Mouse (Mus musculus): ENCODE measurements around the gene Itsn1. TPM values are rescaled to one million over a fixed set of nuclear protein-coding genes. Genes with fewer than 3 reads are reported as not detected.

Itsn1 gene
- polyA plus RNA-seq, 1 experiment from 2014 or later, result 32.5 TPM

GRCm38 (mm10) chr16:91784298-91784697 lies 55.2 kb downstream of the Itsn1 start:
- WGBS, result 81% methylated on average over 6 of the region's 6 CpGs
- ATAC-seq (ENCODE audit: insufficient number of reproducible peaks, low FRiP score, low TSS enrichment, low read depth), result no peak

DNA sequence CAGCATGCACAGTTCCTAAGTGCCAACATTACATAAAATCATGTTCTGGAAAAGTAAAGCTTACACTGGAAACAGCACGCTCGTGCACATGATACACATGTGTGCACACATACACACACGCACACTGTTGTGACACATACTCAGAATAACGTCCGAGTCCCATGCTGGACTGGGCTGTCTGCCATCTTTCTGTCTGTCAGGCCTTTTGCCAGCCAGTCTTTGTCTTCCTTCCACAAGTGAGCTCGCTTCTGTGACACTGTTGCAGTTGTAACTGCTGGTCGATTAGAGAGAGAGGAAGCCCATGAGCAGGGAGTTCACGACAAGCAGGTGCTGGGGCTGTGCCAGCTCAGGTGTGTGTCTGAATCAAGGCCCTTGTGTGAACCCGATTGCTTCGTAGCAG lies 57.3 kb downstream of the Itsn1 start:
- Histone ChIP-seq H3K27me3 (ENCODE audit: control insufficient read depth, insufficient read depth, low read length) (no peaks in the 10 kb centered on the region), H3K4me1 (ENCODE audit: control insufficient read depth, insufficient read depth, low read length) (no peaks in the 10 kb centered on the region), H3K4me3 (ENCODE audit: low read depth, low read length) (no peak overlapping the region), H3K36me3 (ENCODE audit: control insufficient read depth, insufficient read depth, low read length) (peaks cover 2% of the 10 kb centered on the region; the same call in 1 of the 2 replicates), H3K9me3 (ENCODE audit: control insufficient read depth, low read length) (no peaks in the 10 kb centered on the region), H3K27ac (replicated peaks; ENCODE audit: low read depth, low read length) (no peak overlapping the region), H3K9ac (ENCODE audit: low read length) (no peak overlapping the region), H3K4me2 (ENCODE audit: low read depth, severe bottlenecking) (no peak overlapping the region)
- DNase-seq (ENCODE audit: low spot score) (no peak), ATAC-seq (ENCODE audit: insufficient number of reproducible peaks, low FRiP score, low TSS enrichment, low read depth) (no peak)
- WGBS, result 92% methylated on average over 10 of the region's 10 CpGs

More at GRCm38 (mm10) chr16:91784298-91784697, 55.2 kb downstream of the Itsn1 start:
- no peak for DNase-seq (ENCODE audit: low spot score)
- Histone ChIP-seq H3K4me1 (ENCODE audit: control insufficient read depth, insufficient read depth, low read length) (no peaks in the 10 kb centered on the region), H3K36me3 (ENCODE audit: control insufficient read depth, insufficient read depth, low read length) (peaks cover 2% of the 10 kb centered on the region; the same call in 1 of the 2 replicates), H3K9ac (ENCODE audit: low read length) (no peak overlapping the region), H3K27me3 (ENCODE audit: control insufficient read depth, insufficient read depth, low read length) (no peaks in the 10 kb centered on the region), H3K4me3 (ENCODE audit: low read depth, low read length) (no peak overlapping the region), H3K4me2 (ENCODE audit: low read depth, severe bottlenecking) (no peak overlapping the region), H3K27ac (replicated peaks; ENCODE audit: low read depth, low read length) (no peak overlapping the region), H3K9me3 (ENCODE audit: control insufficient read depth, low read length) (no peaks in the 10 kb centered on the region)

DNA sequence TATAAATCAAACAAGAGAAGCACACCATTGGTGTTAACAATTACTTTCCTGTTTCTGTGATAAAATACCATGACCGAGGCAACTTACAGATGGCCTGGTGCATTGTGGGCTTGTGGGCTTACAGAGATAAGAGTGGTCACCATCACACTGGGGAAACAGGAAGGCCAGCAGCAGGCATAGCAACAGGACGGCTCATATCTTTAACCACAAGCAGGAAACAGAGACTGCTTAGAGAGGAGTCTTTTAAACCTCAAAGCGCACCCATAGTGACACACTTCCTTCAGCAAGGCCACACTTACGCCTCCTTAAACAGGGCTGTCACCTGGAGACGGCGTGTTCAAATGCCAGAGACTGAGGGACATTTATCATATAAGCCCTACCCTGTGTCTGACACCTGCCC lies 60.6 kb downstream of the Itsn1 start:
- H3K36me3 ChIP-seq (ENCODE audit: control insufficient read depth, insufficient read depth, low read length), result peaks cover 2% of the 10 kb centered on the region; the same call in 1 of the 2 replicates
- 81% methylated on average over 6 of the region's 6 CpGs for WGBS
- no peak overlapping the region for H3K27ac ChIP-seq (replicated peaks; ENCODE audit: low read depth, low read length)
- no peak overlapping the region for H3K9ac ChIP-seq (ENCODE audit: low read length)
- no peaks in the 10 kb centered on the region for H3K9me3 ChIP-seq (ENCODE audit: control insufficient read depth, low read length)
- no peaks in the 10 kb centered on the region for H3K4me1 ChIP-seq (ENCODE audit: control insufficient read depth, insufficient read depth, low read length)
- no peak overlapping the region for H3K4me2 ChIP-seq (ENCODE audit: low read depth, severe bottlenecking)
- ATAC-seq (ENCODE audit: insufficient number of reproducible peaks, low FRiP score, low TSS enrichment, low read depth) (no peak), DNase-seq (ENCODE audit: low spot score) (no peak)
- H3K27me3 ChIP-seq (ENCODE audit: control insufficient read depth, insufficient read depth, low read length), result no peaks in the 10 kb centered on the region
- no peak overlapping the region for H3K4me3 ChIP-seq (ENCODE audit: low read depth, low read length)

DNA sequence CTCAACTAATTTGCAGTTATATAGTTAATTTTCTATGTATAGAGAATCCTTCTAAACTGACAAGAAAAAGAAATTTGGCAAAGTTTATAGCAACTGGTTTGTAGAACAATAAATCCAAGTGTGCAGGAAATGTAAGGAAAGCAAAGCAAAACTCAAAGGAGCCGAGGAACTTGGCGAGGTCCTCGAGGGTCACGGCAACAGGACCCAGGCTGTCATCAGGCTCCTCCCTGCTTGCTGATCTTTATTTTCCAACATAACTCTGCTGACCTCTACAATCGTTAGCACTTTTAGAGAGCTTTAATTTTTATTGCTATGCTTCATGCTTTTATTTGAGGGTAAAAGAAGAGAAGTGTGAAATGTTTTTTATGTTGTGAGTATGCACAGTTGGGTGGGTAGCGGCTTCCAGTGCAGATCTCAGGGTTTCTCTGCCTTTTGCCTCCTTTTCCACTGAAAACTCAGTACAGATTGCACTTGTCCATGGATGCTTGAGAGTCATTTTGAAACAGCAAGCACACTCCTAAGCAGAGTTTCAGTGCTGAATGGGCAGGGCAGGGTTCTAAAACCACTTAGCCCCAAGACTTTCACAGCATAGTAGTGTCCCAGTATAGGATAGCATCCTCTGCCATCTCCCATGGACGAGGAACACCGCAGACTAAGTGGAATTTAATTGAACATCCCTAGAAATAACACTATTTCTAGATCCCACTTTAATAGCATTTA lies 63.6 kb downstream of the Itsn1 start:
- Histone ChIP-seq H3K4me1 (ENCODE audit: control insufficient read depth, insufficient read depth, low read length) (no peaks in the 10 kb centered on the region), H3K27me3 (ENCODE audit: control insufficient read depth, insufficient read depth, low read length) (no peaks in the 10 kb centered on the region), H3K9ac (ENCODE audit: low read length) (no peak overlapping the region), H3K36me3 (ENCODE audit: control insufficient read depth, insufficient read depth, low read length) (no peaks in the 10 kb centered on the region; the same call in 1 of the 2 replicates), H3K27ac (replicated peaks; ENCODE audit: low read depth, low read length) (no peak overlapping the region), H3K4me3 (ENCODE audit: low read depth, low read length) (no peak overlapping the region), H3K9me3 (ENCODE audit: control insufficient read depth, low read length) (no peaks in the 10 kb centered on the region), H3K4me2 (ENCODE audit: low read depth, severe bottlenecking) (no peak overlapping the region)
- WGBS, result 71% methylated on average over 8 of the region's 8 CpGs
- DNase-seq (ENCODE audit: low spot score), result no peak
- ATAC-seq (ENCODE audit: insufficient number of reproducible peaks, low FRiP score, low TSS enrichment, low read depth), result no peak

GRCm38 (mm10) chr16:91793507-91794278 lies 64.6 kb downstream of the Itsn1 start:
- ATAC-seq (ENCODE audit: insufficient number of reproducible peaks, low FRiP score, low TSS enrichment, low read depth) (no peak), DNase-seq (ENCODE audit: low spot score) (no peak)
- H3K36me3 ChIP-seq (ENCODE audit: control insufficient read depth, insufficient read depth, low read length), result no peaks in the 10 kb centered on the region; the same call in 1 of the 2 replicates
- H3K27ac ChIP-seq (replicated peaks; ENCODE audit: low read depth, low read length), result no peak overlapping the region
- H3K4me2 ChIP-seq (ENCODE audit: low read depth, severe bottlenecking), result no peak overlapping the region
- H3K9me3 ChIP-seq (ENCODE audit: control insufficient read depth, low read length), result no peaks in the 10 kb centered on the region
- no peaks in the 10 kb centered on the region for H3K4me1 ChIP-seq (ENCODE audit: control insufficient read depth, insufficient read depth, low read length)
- H3K27me3 ChIP-seq (ENCODE audit: control insufficient read depth, insufficient read depth, low read length), result no peaks in the 10 kb centered on the region
- H3K9ac ChIP-seq (ENCODE audit: low read length), result no peak overlapping the region
- H3K4me3 ChIP-seq (ENCODE audit: low read depth, low read length), result no peak overlapping the region
- 93% methylated on average over 13 of the region's 13 CpGs for WGBS

- DNase-seq (ENCODE audit: low spot score), result no peak
- H3K9me3 ChIP-seq (ENCODE audit: control insufficient read depth, low read length), result no peaks in the 10 kb centered on the region
- no peak overlapping the region for H3K27ac ChIP-seq (replicated peaks; ENCODE audit: low read depth, low read length)
- no peak for ATAC-seq (ENCODE audit: insufficient number of reproducible peaks, low FRiP score, low TSS enrichment, low read depth)
- H3K9ac ChIP-seq (ENCODE audit: low read length), result no peak overlapping the region
- H3K27me3 ChIP-seq (ENCODE audit: control insufficient read depth, insufficient read depth, low read length), result no peaks in the 10 kb centered on the region
- no peaks in the 10 kb centered on the region; the same call in 1 of the 2 replicates for H3K36me3 ChIP-seq (ENCODE audit: control insufficient read depth, insufficient read depth, low read length)
- H3K4me3 ChIP-seq (ENCODE audit: low read depth, low read length), result no peak overlapping the region
- no peaks in the 10 kb centered on the region for H3K4me1 ChIP-seq (ENCODE audit: control insufficient read depth, insufficient read depth, low read length)
- no peak overlapping the region for H3K4me2 ChIP-seq (ENCODE audit: low read depth, severe bottlenecking)
- 95% methylated on average over 7 of the region's 7 CpGs for WGBS
Measured at GRCm38 (mm10) chr16:91794306-91794705, 65.2 kb downstream of the Itsn1 start.

DNA sequence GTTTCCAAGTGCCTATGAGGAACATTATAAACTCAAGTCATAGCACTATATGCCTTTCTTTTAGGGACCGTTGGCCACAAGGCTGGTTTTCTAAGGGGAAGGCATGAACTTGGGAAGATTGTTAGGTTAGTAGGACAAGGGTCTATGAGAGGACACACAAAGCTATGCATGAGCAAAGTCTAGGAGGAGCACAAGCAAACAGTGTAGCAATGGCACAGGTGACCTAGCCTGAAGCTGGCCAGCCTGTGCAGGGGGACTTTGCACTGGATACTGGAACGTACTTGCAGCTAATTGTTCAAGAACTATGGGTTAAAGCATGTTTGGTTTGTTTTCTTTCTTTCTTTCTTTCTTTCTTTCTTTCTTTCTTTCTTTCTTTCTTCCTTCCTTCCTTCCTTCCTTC lies 66.0 kb downstream of the Itsn1 start:
- Histone ChIP-seq H3K4me2 (ENCODE audit: low read depth, severe bottlenecking) (no peak overlapping the region), H3K4me3 (ENCODE audit: low read depth, low read length) (no peak overlapping the region), H3K9ac (ENCODE audit: low read length) (no peak overlapping the region), H3K4me1 (ENCODE audit: control insufficient read depth, insufficient read depth, low read length) (no peaks in the 10 kb centered on the region), H3K27me3 (ENCODE audit: control insufficient read depth, insufficient read depth, low read length) (no peaks in the 10 kb centered on the region), H3K9me3 (ENCODE audit: control insufficient read depth, low read length) (no peaks in the 10 kb centered on the region), H3K36me3 (ENCODE audit: control insufficient read depth, insufficient read depth, low read length) (no peaks in the 10 kb centered on the region; the same call in 1 of the 2 replicates), H3K27ac (replicated peaks; ENCODE audit: low read depth, low read length) (no peak overlapping the region)
- DNase-seq (ENCODE audit: low spot score), result no peak
- ATAC-seq (ENCODE audit: insufficient number of reproducible peaks, low FRiP score, low TSS enrichment, low read depth), result no peak
- WGBS, result 88% methylated on average over 2 of the region's 2 CpGs

DNA sequence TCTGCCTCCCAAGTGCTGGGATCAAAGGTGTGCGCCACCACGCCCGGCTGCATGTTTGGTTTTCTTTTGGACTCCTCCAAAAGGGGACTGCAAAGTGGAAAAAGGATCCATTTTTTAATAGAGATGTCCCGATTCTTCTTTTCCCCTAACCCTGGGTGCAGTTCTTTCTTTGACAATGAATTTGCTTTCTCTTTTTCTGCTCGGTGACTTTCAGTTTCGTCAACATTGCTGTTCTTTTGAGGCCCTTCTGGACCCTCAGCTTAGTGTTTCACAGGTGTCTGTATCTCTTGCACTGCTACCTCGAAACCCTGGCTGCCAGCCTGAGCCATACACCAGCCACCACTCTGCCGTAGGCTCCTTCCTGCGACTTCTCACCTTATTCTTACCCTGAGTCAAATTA lies 66.5 kb downstream of the Itsn1 start:
- 94% methylated on average over 9 of the region's 9 CpGs for WGBS
- ATAC-seq (ENCODE audit: insufficient number of reproducible peaks, low FRiP score, low TSS enrichment, low read depth) (no peak), DNase-seq (ENCODE audit: low spot score) (no peak)
- H3K27me3 ChIP-seq (ENCODE audit: control insufficient read depth, insufficient read depth, low read length), result no peaks in the 10 kb centered on the region
- no peak overlapping the region for H3K4me3 ChIP-seq (ENCODE audit: low read depth, low read length)
- no peaks in the 10 kb centered on the region; the same call in 1 of the 2 replicates for H3K36me3 ChIP-seq (ENCODE audit: control insufficient read depth, insufficient read depth, low read length)
- H3K9ac ChIP-seq (ENCODE audit: low read length), result no peak overlapping the region
- no peaks in the 10 kb centered on the region for H3K9me3 ChIP-seq (ENCODE audit: control insufficient read depth, low read length)
- no peak overlapping the region for H3K4me2 ChIP-seq (ENCODE audit: low read depth, severe bottlenecking)
- H3K4me1 ChIP-seq (ENCODE audit: control insufficient read depth, insufficient read depth, low read length), result no peaks in the 10 kb centered on the region
- H3K27ac ChIP-seq (replicated peaks; ENCODE audit: low read depth, low read length), result no peak overlapping the region
